Mouse (Mus musculus) adrenal gland, postnatal 4 days (tissue): ENCODE results near the gene Arfgef3. TPM values are rescaled to one million over a fixed set of nuclear protein-coding genes. Genes with fewer than 3 reads are reported as not detected.
A peak's percentile ranks its signal among the peaks of the same experiment; 100 is the strongest.
"Not testable (repeated sequence)": the region's sequence is repeated elsewhere in the genome, so short reads cannot be mapped to it uniquely, and the experiment has no call there.

Source experiments
- DNase-seq, 2 experiments: peaks; one replicate each; pipeline ENCODE4 v3.0.0; 2021 to 2022; ENCODE audit warnings: low spot score in 2 of 2, mixed read lengths in 2 of 2
- total RNA-seq, 2 experiments: library from RNA; stranded (reverse); gene quantifications; 2 replicates each; pipeline ENCODE4 v1.2.3; 2021

Arfgef3 gene
- total RNA-seq, 2 experiments from 2014 or later: 8.5 to 11.5 TPM

DNA sequence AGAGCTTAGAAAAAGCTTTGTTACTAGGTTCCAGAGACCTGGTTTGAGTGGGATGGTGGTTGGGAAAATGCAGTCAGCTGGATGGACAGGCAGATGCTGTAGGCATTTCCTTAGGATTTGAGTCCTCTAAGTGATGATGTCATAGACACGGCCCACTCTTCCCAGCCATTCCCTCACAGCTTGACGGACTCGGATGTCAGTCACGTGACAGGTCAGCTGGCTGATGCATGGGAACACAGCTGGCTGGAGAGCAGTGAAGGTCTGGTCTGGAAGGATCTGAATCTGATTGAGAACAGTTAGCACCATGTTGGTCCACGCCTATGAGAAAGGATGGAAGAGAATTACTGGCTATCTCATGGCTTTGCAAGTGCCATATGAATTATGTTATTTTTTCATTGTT is 154.3 kb downstream of the Arfgef3 start:
- no peak for DNase-seq

DNA sequence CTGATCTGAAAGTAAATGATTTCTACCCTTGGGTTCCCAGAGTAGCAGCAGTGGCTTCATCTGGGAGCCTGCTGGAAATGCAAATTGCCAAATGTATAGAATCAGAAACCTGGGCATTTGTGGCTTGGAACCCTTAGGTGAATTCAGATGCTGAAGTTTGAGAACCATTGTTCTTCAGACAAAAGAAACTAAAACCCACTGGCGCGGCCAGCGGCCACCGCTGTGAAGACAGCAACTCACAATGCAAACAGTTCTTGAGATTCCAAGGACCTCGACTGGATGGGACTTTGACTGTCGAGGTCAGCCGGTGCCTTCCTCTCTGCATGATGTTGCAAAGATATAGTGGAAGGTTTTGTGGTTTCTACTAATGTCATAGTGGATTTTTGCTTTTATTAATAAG is 159.6 kb downstream of the Arfgef3 start:
- DNase-seq: no peak

GRCm38 (mm10) chr10:18572581-18572980 is 171.2 kb downstream of the Arfgef3 start:
- DNase-seq: no peak

GRCm38 (mm10) chr10:18562940-18563339 is 180.8 kb downstream of the Arfgef3 start:
- no peak for DNase-seq

DNA sequence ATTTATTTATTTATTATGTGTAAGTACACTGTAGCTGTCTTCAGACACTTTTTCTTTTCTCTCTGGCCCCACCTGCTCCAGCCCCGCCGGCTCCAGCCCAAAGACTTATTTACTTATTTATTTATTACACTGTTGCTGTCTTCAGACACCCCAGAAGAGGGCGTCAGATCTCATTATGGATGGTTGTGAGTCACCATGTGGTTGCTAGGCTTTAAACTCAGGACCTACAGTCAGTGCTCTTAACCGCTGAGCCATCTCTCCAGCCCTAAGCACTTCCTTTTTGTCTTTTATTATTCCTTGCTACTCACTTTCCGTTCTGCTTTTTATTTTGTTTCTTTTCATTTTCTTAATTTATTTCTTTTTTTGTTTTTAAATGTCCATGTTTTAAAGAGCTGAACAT is 182.3 kb downstream of the Arfgef3 start:
- no peak for DNase-seq

GRCm38 (mm10) chr10:18559076-18559475 is 184.7 kb downstream of the Arfgef3 start:
- DNase-seq: not testable (repeated sequence)

DNA sequence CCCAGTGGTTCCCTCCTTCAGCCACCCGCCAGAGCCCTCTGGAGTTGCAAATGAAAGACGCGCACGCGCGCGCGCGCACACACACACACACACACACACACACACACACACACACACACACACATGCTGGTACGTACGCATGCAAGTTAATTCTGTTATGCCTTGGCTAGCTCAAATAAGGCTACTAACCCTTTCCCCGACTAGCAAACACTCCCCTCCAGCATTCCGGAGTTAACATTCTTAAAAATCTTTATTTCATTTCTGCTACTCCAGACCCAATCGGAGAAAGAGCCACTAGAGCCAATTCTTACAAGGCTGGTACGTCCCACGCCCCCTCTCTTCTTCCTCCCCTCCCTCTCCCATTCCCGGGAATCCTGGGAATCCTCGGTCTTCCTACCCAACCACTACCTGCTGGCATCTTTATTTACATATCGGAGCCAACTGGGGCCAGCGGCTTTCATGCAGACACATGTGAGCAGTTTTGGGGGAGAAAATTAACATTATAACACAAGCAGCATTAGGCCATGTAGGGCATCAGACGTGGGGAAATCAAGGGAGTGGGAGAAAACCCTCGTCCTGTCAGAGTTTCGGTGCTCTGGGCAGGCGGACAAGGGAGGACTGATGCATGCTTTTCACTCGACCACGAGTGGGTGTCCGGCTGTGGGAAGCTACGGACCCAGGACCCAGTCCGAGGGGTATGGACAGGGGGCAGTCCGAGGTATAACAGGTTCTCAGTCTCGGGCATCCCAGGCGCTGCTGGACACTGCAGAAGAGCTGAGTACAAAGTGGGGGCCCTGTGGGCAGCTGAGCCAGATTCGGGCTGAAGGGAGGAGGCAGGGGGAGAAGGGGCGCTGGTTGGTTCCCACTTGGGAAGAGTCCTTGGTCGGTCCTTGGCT is 194.2 kb downstream of the Arfgef3 start:
- no peak for DNase-seq

- DNase-seq: no peak
These were observed 196.4 kb downstream of the Arfgef3 start for GRCm38 (mm10) chr10:18547381-18547780.

- DNase-seq: peak; percentile 43 to 54
These were observed 197.9 kb downstream of the Arfgef3 start, which contains the start of gene Hebp2 for GRCm38 (mm10) chr10:18545813-18546235. Gene Hebp2 (minus strand): TSS chr10:18546076.

DNA sequence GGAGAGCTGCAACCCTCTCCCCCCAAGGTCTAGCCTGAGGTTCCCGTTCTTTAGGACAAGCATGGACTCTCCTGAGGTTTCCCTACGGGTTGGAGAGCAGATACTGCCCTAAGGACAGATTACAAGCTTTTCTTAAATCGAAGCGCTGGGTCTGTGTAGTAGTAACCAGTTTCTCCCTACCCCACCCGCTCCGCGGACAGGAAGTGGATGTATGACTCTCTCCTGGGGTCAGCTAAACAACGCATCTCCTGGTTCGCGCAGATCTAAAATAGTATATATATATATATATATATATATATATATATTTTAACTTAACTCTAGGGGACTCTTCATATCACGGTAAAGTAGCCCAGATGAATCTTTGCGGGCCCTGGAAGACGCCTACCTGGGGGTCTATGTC is 198.4 kb downstream of the Arfgef3 start:
- no peak for DNase-seq

- no peak for DNase-seq
These were observed 206.9 kb downstream of the Arfgef3 start for GRCm38 (mm10) chr10:18536889-18537288.

DNA sequence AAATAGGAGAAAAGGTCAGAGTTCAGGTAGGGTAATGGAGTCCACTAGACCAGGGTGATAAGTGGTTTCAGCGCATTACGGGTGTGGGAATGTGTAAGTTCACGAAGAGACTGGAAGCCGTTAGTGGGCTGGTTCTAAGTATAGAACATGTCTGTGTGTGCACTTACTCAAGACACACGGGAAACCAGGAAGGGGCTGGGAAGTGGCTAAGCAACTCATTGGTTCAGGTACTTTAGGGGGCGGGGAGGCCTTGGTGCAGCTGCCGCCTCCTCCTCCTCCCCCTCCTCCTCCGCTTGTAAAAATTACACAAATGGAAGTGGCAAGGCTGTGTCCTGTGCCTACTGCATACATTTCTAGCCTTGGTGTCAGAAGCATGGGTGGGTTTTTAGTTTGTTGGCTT is 211.5 kb downstream of the Arfgef3 start:
- DNase-seq: no peak

Other genes starting within 250 kb of the Arfgef3 start
- 10 to 100 TPM in 1 of 2 experiments, 1 to 10 TPM in 1; 7.2 to 10.2 TPM for gene Hebp2, start 197.9 kb downstream of the Arfgef3 start, total RNA-seq
- gene Gm4922, start 42.8 kb upstream of the Arfgef3 start, total RNA-seq: not detected
- 1 to 10 TPM; 5.7 to 7.1 TPM for gene Perp, start 101.1 kb upstream of the Arfgef3 start, total RNA-seq